Mouse (Mus musculus): Measurements from ENCODE around the gene Iapp.

DNA sequence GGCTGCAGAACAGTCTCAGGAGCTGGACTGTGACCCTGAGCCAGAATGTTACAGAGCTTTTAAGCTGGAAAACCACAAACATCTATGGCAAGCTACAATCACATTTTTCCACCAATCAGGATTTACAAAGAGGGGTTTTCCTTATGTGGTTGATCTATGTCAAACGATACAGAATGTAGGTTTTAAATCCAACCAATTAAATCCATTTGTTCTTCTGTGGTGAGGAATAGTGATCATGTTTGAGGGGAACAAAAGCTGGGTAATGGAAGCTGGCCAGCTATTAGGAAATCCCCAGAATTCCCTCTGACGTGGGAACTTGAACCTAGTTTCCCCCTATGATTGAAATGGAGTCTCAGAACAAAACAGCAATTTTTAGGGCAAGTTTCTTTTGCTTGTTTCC, 40.7 kb downstream of the Iapp start:
- TF ChIP-seq POLR2A (IDR thresholded peaks at IDR 0.05; ENCODE audit: low read depth, low read length) (no peak), CTCF (conservative IDR thresholded peaks at IDR 0.05 in 1 of 2, IDR thresholded peaks at IDR 0.05 in 1 of 2; ENCODE audit: low read depth in 2 of 2, low read length in 2 of 2) (no peak), MAFK (IDR thresholded peaks at IDR 0.05; ENCODE audit: insufficient replicate concordance, low read length) (no peak), JUN (IDR thresholded peaks at IDR 0.05; ENCODE audit: insufficient read depth, low read depth, low read length) (no peak)
